Mouse (Mus musculus) liver, adult 2 months (tissue): ENCODE data around the gene Tbc1d19.

ENCODE experiments used
- CTCF ChIP-seq: fragments of 200-500 bp; IDR thresholded peaks from 2 replicates; pipeline ENCODE4 v1.5.1; 2011; ENCODE audit warnings: low read depth, low read length, control low read depth
- POLR2A ChIP-seq: fragments of 200-500 bp; IDR thresholded peaks from 2 replicates; pipeline ENCODE4 v1.6.1; 2011; ENCODE audit warnings: low read length, control low read depth; ENCODE audit not compliant: insufficient read depth; ENCODE audit errors: extremely low read depth

DNA sequence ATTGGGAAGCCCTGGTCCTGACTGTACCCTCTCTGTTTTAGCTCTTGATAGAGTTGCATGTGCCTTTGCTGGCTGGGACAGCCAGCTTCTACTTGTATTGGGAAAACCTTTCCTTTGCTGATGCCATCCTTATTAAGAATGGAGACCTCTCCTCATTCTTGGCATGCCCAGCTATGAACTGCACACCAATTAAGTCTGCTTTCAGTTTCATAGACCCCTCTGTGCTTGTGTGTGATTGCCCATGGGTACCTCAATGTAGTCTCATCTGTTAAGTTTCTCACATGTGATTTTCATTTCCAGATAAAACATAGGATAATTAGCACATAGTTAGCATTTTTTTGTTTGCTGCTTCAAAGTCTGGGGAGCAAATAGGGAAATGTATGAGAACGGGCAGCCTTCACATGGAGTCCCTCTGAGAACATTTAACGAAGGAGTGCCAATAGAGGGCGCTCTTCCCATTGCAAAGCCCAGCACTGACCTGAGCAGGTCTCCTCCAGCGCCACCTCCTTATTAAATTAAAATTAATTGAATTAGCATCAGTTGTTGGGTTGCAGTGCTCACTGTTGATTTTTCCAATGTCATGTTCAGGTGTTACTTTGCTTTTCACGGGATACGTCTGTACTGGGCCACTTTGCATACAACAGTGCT lies 62.4 kb downstream of the Tbc1d19 start:
- no peak for TF ChIP-seq POLR2A
- TF ChIP-seq CTCF = peak; percentile 89
